Mouse (Mus musculus): Measurements from ENCODE around the gene Hnrnpa3.
"Not testable (repeated sequence)": the region's sequence is repeated elsewhere in the genome, so short reads cannot be mapped to it uniquely, and the experiment has no call there.

Hnrnpa3 gene

DNA sequence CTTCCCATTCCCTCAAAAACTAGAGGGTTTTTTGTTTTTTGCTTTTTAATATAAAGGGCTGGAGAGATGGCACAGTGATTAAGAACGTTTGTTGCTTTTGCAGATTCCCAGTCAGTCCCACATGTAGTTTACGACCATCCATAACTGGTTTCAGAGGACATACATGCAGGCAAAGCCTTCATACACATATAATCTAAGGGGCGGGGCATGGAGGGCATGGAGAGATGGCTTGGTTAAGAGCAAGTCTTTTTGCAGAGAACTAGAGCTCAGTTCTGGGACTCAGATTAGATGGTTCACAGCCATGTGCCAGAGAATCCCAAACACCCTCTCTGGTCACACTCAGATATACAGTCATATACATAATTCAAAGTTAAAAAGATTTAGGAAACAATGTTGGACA is 13.5 kb downstream of the Hnrnpa3 start:
- in situ Hi-C loops (cut with MboI, MseI), result no loop called here

DNA sequence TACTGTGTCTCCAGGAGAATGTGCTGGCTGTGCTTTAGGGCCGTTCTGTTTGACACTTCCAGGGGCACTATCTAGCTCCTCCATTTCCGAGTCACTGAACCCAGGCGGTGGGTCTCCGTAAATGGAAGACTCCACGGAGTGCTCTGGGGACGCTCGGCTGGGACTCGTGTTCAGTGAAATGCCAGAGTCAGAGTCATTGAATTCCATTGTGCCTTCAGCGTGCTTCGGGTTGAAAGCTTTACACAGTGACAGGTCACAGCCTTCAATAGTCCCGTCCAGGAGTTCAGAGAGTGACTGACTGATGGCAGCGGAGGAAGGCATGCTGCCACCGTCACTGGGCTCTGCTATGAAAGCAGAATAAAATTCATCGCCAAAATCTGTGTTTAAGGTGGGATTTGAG is 17.5 kb downstream of the Hnrnpa3 start:
- in situ Hi-C loops (cut with MboI, MseI), result no loop called here

DNA sequence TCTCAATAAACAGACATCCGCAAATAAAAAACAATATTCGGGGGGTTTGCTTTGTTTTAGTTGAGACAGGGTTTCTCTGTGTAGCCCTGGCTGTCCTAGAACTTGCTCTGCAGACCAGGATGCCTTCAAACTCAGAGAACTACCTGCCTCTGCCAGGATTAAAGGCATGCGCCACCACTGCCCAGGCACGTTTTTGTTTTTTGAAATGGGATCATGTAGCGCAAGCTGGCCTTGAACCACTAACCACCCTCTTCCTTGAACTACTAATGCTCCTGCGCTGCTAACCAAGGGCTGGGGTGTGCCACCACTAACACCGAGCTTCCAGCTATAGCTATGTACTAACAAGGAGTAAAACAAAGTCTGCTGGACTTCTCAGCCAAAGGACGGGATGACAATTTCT is 20.9 kb downstream of the Hnrnpa3 start:
- in situ Hi-C loops (cut with MboI, MseI), result loop anchor here (5.0 kb wide), 1 partner anchor 73 kb away; no protein-coding TSS in a partner anchor

DNA sequence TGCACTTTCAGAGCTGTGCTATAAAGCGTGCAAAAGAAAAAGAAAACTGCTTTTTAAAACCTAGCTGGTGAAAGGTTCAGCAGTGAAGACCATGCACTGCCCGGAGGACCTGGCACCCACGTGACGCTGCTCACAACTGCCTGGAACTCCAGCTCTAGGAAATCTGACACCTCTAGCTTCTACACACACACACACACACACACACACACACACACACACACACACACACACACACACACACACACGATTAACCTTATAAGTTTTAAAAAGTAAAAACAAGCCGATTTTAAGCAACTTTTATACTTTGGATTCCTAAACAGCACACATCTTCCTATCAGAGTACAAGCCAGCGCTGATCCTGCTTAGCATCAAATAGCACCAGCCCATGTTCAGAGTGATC is 22.4 kb downstream of the Hnrnpa3 start:
- in situ Hi-C loops (cut with MboI, MseI), result loop anchor here (5.0 kb wide), 1 partner anchor 74 kb away; no protein-coding TSS in a partner anchor

DNA sequence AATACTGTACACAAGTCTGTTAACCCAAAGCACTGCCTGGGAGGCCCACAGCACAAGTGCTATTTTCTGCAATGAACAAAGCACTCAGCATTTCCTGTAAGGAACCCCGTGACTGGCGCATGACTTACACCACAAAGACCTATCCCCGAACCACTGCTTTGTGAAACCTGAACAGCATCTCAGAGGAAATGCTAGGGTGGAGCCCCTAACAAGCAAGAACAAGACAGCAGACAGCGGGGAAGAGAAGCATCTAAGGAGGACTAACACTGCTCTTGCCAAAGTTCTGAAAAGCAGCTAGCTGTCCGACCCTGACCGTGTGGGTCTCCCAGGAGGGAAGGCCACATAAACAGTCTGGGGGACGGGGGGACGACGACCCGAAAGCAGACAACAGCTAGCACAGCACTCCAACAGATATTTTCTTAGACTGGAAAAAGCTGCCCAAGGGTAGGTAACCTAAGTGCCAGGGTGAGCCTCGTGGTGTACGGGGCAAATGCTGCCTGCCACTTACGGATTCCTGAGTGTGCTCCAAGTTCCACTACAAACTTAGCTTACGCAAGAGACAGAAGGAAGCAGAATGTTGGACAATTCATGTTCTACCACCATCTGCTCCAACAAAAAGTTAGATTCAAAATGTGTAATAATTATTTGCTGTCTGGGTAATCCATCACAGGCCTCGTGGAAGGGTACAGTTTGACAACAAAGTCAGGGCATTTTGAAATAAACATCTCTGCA is 24.1 kb downstream of the Hnrnpa3 start:
- in situ Hi-C loops (cut with MboI, MseI), result loop anchor here (5.0 kb wide), 1 partner anchor 76 kb away; no protein-coding TSS in a partner anchor

DNA sequence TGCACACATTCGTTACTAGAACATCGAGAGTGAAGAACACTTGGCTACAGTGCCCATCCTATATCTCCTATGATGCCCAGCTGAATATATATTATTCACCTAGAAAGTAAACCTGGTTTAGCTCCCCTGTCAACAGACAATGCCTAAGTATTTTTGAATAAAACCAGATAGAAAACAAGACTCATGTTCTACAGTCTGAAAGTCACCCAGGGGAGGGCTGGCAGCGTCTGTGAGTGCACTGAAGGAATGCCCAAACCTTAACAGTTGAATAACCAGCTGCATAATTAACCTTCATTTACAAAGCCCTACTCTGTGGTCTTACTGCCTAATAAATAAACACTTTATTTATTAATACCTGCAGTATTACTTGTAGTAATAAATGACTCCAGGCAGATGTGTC is 25.5 kb downstream of the Hnrnpa3 start:
- in situ Hi-C loops (cut with MboI, MseI), result loop anchor here (5.0 kb wide), 1 partner anchor 77 kb away; no protein-coding TSS in a partner anchor

DNA sequence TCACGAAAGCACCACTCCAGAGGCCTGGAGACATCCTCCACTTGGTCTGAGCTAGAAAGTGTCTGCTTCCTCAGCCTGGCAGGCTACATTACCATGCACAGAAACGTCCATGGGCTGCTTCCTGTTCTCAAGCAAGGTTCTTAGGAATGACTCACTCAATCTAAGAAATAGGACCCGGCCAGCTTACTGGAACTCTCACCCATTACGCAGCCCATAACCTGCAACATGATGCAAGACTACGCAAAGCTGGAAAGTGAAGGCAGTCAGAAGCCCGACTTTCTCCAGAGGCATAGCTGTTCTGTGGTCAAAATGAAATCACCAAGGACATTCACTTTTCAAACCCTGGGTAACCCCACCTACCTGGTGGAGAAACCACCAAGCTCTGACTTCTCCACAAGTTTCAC is 26.4 kb downstream of the Hnrnpa3 start:
- in situ Hi-C loops (cut with MboI, MseI), result no loop called here

DNA sequence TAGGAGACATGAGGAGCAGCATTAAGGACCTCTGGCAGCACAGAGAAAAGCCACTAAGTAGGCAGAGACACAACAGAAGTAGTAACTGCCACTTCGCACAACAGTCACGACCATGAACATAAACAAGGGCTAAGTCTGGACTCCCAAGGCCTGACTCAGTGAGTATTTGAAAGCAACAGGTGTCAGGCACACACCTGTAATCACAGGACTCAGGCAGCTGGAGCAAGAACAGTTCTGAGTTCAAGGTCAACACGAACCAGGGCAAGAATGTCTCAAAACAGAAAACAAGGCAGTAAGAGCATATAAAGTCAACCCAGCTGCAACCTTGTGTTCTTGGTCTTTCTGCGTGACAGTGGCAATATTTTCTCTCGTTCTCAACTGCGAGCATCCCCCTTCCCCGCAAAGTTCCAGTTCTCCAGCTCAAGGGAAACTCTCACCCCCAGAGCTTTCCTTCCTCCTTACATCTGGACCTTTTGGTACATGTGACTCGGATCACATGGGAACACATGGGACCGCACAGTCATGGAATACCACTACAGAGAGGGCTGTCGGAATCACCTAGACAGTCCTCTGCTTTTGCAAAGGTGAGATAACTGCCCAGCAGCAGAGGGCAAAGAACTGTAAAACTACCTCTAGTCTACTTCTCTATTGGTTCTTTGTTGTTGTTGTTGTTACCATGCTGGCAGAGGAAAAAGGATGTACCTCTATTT is 28.1 kb downstream of the Hnrnpa3 start:
- in situ Hi-C loops (cut with MboI, MseI), result no loop called here

DNA sequence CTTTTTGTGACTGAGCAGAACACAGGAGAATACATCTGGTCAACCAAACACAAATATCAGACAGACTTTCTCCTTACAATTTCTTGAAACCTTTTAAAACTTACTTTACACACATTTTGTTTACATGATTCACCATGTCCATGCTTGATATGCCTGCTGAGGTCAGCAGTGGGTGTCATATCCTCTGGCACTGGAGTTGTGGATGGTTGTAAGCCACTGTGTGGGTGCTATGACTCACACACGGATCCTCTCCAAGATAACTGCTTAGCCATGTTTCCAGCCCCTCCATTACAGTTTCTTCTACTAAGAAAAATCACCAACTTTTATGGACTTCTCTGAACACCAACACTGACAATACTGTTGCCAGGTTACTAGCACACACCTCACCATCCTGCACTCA is 29.8 kb downstream of the Hnrnpa3 start:
- in situ Hi-C loops (cut with MboI, MseI), result no loop called here

DNA sequence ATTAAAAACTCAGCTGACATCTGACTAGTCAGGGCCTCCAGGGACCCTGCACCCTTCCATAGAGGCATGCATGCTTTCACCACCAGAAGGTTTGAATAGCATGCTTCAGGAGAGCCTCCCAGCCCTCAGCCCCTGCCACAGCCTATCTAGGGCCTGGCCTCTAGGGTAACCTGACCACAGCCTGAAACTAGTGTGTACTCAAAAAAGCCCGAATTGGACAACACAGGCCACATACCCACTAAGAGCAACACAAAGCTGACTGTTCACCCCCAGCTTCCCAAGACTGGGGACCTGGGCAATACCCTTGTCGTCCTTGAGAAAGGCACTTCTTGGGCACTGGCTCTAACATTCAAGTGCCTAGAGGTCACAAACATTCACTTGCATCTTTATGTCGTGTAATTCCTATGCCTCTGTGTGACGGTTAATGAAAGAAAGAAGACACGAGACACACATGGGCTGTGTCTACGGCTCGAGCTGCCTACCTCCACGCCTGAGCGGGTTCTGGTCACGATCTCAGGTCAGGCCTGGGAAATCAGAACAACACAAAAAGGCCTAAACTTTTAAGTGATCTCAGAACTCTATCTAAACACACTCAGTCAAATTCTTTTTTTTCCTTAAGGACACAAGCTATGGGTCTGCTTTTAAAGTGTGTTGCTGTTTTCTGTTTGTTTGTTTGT is 30.6 kb downstream of the Hnrnpa3 start:
- in situ Hi-C loops (cut with MboI, MseI), result no loop called here

DNA sequence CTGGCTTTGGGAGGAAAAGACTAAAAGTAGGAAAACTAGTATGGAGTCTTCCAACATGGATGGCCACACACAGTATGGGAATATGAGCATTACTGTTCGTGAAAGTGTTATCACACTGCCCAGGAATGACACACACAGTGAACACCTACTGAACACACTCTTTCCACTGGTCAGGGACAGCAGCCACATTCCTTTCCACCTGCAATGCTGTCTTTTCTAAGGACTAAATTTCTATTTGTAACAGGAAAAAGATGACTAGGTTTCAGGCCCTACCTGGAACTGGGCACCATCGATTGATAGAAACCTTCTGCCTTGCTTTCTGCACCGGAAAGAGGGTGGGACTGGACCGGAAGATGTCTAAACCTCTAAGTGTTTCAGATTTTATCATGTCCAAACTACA is 31.6 kb downstream of the Hnrnpa3 start:
- in situ Hi-C loops (cut with MboI, MseI), result no loop called here

DNA sequence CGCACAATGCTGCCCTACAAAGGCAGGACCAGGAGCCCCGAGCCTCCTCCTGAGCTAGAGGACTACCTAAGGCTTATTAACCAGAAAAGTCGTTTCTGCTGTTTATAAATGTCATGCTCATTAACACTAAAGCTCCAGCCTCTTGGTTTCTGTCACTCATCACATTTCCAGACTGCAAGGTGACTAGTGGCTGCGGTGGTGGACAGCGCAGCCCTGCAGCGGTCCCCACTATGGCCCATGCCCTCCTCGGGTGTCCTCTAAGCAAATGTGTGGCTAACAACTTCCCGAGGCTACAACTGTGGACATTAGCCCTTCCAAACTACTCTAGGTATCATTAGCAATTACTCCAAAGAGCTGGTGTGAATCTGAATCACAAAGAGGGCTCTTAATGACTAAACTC is 32.3 kb downstream of the Hnrnpa3 start:
- in situ Hi-C loops (cut with MboI, MseI), result no loop called here

DNA sequence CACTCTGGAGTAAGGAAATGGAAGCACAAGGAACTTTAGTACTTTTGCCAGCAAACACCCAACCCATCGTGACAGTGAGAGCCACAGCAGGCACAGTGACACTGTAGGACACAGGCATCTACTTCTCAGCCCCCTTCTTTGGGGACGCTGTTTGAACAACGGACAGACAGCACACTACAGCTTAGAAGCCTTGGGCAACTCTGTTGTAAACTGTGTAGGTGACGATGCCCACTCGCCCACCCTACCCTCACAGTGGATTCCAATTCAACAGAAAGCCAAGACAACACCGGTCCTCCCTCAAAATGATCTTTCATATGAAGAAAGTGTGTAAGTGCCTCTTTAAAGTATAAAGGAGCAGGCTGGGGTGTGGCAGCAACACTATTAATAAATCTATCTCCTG is 33.3 kb downstream of the Hnrnpa3 start:
- in situ Hi-C loops (cut with MboI, MseI), result no loop called here

DNA sequence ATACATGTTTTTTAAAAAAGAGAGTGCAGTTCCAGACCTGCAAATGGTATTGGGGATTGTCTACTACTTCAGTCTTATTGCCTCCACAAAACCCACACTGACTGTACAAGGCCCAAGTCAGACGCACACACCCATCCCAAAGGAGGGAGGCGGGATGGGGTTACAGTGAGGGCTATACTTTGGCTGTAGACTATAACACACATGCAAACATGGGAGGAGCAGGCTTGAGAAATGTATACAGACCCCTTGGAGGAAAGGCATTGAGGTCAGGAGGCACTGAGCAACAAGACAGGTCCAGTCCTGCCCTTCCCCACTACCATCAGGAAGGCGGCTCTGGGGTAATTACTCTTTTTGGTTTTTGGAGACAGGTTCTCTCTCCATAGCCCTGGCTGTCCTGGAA is 35.9 kb downstream of the Hnrnpa3 start:
- in situ Hi-C loops (cut with MboI, MseI), result not testable (repeated sequence)

DNA sequence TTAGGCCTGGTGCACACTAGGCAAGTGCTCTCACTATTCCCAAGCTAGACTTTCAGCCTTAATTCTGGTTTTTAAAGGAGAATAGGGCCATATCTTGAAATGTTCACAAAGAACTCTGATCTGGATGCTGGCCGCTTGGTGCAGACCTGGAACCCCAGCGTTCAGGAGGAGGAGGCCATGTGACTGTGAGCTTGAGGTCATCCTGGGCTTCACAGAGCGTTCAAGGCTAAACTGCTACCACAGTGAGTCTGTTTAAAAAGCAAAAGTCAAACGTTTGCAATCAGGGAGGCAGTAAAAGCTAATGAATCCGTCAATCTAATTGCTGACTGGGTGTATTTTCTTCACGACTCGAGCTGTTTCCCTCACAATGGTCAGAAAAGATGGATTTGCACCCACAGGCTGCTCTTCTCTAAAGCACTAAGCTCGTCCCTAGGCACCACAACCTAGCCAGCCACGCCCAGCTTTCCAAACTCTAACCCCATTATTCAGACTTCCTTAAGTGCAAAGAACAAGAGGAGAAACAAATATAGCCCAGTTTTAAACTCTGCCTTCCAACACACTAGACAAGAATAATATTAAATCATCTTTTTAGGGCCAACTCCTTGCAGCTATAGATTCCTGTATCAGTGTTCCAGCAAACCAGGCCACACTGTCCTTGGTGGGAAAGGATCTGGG is 36.8 kb downstream of the Hnrnpa3 start:
- in situ Hi-C loops (cut with MboI, MseI), result no loop called here

DNA sequence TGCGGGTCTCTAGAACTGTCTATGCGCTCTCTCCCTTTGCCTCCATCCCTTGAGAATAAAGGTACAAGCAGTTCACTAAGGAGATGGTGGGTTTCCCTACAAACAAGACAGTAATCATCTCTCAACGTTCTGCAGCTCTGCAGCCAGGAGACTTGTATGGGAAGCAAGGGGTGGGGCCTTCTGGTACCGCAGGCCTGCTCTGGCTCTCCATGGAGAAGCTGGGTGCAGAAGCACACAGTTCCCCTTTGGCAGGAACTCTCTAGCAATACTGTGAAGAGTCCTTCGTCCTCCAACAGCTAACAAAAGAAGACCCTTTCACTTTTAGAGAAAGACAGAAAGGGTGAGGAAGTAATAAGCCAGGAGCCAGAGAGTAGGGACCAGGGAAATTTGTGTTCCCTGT is 37.3 kb downstream of the Hnrnpa3 start:
- in situ Hi-C loops (cut with MboI, MseI), result no loop called here

DNA sequence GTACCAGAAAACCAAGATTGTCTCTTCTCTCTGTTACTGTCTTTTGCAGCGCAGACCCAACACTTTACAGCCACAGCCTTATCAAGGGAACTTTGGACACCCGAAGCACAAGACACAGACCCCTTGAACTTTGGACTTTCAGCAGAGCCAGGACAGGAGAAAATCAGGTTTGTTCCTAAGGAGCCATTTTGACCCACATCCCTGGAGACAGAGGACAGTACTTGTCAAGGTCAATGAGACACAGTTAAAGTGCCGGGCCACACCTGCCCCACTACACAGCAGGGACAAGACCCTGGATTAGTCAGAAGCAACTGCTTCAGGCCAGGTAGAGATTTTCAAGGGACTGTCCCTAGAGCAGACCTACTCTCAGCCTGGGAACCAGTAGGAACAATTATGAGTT is 38.2 kb downstream of the Hnrnpa3 start:
- in situ Hi-C loops (cut with MboI, MseI), result no loop called here

DNA sequence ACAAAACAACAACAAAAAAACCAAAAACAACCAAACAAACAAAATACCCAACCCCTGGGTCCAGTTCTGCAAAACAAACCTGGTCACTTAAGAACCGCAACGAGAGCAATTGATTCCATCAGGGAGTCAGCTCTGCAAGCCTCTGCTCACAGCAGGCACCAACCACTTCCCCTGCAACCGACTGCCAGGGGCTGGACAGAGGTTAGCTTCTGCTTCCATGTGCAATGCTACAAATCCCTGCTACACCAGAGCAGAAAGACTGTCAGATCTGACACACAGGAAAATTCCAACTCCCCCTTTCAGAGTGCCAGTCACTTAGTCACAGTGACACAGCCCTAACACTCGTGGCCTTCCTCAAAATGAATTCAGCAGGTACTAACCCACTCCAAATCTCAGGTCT is 38.9 kb downstream of the Hnrnpa3 start:
- in situ Hi-C loops (cut with MboI, MseI), result no loop called here

DNA sequence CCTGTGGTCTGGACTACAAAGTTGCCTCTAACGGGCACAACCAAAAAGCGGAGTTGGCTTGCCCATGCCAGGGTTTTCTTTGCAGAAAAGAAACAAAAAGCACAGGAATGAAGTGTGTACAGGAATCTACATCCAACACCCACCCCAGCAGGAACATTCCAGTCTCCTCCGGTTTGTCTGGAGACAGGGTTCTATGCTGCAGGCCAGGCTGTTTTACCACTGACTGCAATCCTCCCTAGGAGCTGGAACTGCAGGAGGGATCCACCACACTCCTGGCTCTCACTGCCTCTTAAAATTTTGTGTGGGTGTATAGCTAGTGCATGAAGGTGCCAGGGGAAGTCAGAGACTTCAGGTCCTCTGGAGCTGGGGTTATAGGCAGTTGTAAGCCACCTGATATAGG is 39.8 kb downstream of the Hnrnpa3 start:
- in situ Hi-C loops (cut with MboI, MseI), result no loop called here

DNA sequence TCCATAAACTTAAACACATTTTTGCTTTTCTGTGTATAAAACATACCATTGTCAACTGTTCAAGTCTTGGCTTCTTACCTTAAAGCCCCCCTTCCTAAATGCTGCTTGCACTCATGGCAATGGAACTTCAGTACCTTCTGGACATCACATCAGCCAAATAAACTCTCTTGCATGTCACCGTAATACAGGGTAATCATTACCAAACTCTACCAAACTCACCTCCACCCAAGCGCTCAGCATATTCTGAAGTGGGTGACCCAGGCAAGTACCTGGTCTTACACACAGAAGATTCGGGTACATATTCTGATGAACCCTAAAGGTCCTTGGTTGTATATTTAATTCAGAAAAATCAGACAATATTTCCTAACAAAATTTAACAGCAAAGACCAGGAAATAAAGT is 41.5 kb downstream of the Hnrnpa3 start:
- in situ Hi-C loops (cut with MboI, MseI), result no loop called here

DNA sequence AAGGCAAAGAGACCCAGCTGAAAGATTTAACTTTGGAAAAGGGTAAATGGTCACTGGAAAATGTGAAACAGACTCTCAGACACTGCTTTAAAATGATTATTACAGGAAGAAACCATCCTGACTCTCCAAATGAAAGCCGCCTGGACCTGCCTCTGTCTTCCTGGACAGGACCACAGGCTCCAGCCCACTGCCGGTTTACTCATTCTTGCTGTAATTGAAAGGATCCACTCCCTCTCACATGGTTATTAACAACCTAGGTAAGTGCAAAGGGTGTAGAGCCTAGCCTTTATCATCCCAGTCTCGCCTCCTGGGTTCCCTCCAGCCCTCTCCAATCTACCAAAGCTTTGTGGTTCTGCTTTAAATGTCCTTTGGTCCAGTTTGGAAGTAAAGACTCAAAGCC is 42.1 kb downstream of the Hnrnpa3 start:
- in situ Hi-C loops (cut with MboI, MseI), result no loop called here

Measured in regulatory T cell (primary cell).